Mouse (Mus musculus) midbrain, embryonic 10.5 days (tissue): ENCODE data around the gene Gapvd1. TPM values are rescaled to one million over a fixed set of nuclear protein-coding genes. Genes with fewer than 3 reads are reported as not detected.

Source experiments
- DNase-seq: peaks from one replicate; pipeline ENCODE4 v3.0.0-alpha.2; 2017; ENCODE audit warnings: low spot score
- H3K27ac ChIP-seq: fragments of 300-500 bp; sonication (generic); replicated peaks from 2 replicates; pipeline ENCODE4 v1.5.1; 2016; ENCODE audit warnings: mild to moderate bottlenecking
- H3K27me3 ChIP-seq: fragments of 300-500 bp; sonication (generic); 2 replicates; pipeline ENCODE4 v1.6.1; 2016; ENCODE audit warnings: low read depth, mild to moderate bottlenecking; ENCODE audit not compliant: poor library complexity, severe bottlenecking
- H3K36me3 ChIP-seq: fragments of 300-500 bp; sonication (generic); 2 replicates; pipeline ENCODE4 v1.6.1; 2016; ENCODE audit warnings: mild to moderate bottlenecking, moderate library complexity
- H3K4me1 ChIP-seq: fragments of 300-500 bp; sonication (generic); 2 replicates; pipeline ENCODE4 v1.6.1; 2016
- H3K4me3 ChIP-seq: fragments of 300-500 bp; sonication (generic); 2 replicates; pipeline ENCODE4 v1.5.1; 2016; ENCODE audit warnings: mild to moderate bottlenecking, moderate library complexity
- H3K9me3 ChIP-seq: fragments of 300-500 bp; sonication (generic); replicated peaks from 2 replicates; pipeline ENCODE4 v1.6.1; 2016; ENCODE audit warnings: mild to moderate bottlenecking
- WGBS: fragments of 180-500 bp; shearing (Covaris S2); methylation state at CpG from one replicate; pipeline ENCODE4 v1.1.7; 2016; 5-methylcytosine and 5-hydroxymethylcytosine counted together
- polyA plus RNA-seq: library from polyadenylated mRNA; unstranded; fragments of >200 nt; fragmentation: Nextera tagmentation; extraction: Ambion mirVana; gene quantifications from 2 replicates; pipeline ENCODE4 v1.2.1, GENCODE M21; 2016

Gapvd1 gene
- polyA plus RNA-seq, 1 experiment from 2014 or later: 87.0 TPM

DNA sequence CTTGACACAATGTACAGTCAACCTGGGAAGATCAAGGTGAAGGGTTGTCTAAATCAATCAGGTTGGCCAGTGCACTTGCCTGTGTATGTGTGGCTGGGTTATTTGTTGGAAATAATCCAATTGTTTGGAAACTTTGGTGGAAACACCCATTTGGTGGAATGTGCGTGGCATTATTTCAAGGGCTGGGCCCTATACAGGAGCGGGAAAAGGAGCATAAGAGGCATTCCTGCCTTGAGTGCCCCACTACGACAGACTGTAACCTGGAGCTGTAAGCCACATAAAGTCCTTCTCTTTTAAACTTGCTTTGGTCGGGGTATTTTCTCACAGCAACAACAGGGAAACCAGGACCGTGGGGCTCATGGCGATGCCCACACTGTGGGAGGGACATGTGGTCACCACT, 84.6 kb downstream of the Gapvd1 start:
- no peak for DNase-seq
- H3K27ac ChIP-seq: no peak overlapping the region
- no peak overlapping the region for H3K4me3 ChIP-seq
- WGBS: 83% methylated on average over 6 of the region's 6 CpGs
- H3K4me1 ChIP-seq: peaks cover 35% of the 10 kb centered on the region
- peaks cover 21% of the 10 kb centered on the region for H3K36me3 ChIP-seq
- no peaks in the 10 kb centered on the region for H3K9me3 ChIP-seq
- H3K27me3 ChIP-seq: peaks cover 28% of the 10 kb centered on the region

DNA sequence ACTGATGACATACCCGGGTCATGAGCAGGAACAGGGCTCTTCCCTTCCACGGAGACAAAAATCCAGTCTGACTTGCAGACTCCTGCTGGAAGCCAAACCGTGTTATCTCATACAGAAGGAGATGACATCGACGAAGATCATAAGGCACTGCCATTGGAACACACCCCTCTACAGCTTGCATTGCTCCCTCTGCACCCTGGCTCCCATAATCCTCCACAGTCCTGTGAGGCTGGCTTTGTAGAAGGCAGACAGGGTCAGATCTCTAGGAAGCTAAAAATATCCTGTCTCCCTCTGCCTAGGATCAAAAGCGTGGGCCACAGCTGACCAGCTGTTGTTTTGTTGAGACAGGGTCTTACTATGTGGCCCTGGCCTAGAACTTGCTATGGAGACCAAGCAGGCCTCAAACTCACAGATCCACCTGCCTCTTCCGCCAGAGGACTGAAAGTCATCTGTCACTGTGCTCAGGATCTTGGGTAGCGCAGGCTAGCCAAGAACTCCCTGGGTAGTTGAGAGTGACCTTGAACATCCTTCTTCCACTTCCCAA, 85.8 kb downstream of the Gapvd1 start:
- no peak for DNase-seq
- Histone ChIP-seq H3K4me1 (peaks cover 35% of the 10 kb centered on the region), H3K36me3 (peaks cover 10% of the 10 kb centered on the region), H3K27me3 (peaks cover 28% of the 10 kb centered on the region), H3K9me3 (no peaks in the 10 kb centered on the region), H3K27ac (no peak overlapping the region), H3K4me3 (no peak overlapping the region)
- 71% methylated on average over 8 of the region's 8 CpGs for WGBS

DNA sequence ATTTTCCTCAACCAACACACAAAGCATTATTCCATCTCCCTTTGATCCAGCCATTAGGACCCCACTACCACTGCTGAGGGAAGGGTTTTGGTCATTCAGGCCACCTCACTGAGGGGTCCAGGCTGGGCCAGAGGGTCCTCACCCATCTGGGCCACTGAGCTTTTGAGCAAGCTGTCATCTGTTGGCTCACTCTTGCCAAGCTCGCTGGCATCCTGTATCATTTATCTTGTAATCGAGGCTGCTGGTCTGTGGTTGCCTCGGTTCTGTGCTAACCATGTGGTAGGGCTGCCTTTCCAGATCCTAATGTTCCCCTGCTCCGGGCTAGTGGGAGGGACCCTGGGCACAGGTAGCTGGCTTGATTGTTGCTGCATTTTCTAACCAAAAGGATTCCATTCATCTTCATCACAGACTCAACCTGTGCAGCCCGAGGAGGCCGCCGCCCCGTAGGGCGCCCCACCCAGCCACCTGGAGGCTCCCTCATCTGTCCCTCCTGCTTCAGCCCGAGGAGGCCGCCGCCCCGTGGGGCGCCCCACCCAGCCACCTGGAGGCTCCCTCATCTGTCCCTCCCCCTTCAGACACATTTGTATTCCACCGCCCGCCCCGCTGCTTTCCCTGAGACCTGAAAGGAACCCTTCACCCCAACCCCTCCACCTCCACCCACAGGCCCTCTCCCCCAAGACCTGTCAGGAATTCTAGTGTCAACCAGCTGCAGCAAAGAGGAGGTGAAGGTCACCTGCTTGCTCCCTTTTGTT, 86.4 kb downstream of the Gapvd1 start:
- H3K27ac ChIP-seq: 0 out of 2 replicates have a peak overlapping the region, but pooled peaks have one; percentile 13
- H3K4me3 ChIP-seq: no peak overlapping the region
- H3K27me3 ChIP-seq: peaks cover 28% of the 10 kb centered on the region
- WGBS: 42% methylated on average over 17 of the region's 17 CpGs
- H3K9me3 ChIP-seq: no peaks in the 10 kb centered on the region
- H3K36me3 ChIP-seq: 0 out of 2 replicates have a peak, but pooled peaks cover 4% of the 10 kb centered on the region
- peaks cover 35% of the 10 kb centered on the region for H3K4me1 ChIP-seq
- DNase-seq: no peak

DNA sequence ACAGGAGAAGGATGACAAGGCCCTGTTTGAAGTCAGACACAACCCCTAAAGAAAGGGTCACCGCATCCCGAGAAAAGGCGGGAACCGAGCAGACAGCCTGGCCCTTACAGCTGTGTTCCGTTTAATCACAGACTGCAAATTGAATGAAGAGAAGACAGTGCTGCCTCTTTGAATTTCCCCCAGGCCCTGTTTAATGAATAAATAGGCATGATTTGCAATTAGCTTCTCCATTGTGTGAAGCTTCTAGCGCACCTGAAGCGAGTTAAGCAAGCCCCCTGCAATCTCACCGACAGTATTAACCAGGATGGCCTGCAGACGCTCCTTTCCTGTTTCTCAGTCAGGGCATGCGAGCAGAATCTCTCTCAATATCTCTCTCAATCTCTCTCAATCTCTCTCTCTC, 87.2 kb downstream of the Gapvd1 start:
- Histone ChIP-seq H3K4me1 (peaks cover 35% of the 10 kb centered on the region), H3K27ac (no peak overlapping the region), H3K36me3 (no peaks in the 10 kb centered on the region), H3K9me3 (no peaks in the 10 kb centered on the region), H3K27me3 (peaks cover 28% of the 10 kb centered on the region), H3K4me3 (no peak overlapping the region)
- no peak for DNase-seq
- WGBS: 28% methylated on average over 10 of the region's 10 CpGs

DNA sequence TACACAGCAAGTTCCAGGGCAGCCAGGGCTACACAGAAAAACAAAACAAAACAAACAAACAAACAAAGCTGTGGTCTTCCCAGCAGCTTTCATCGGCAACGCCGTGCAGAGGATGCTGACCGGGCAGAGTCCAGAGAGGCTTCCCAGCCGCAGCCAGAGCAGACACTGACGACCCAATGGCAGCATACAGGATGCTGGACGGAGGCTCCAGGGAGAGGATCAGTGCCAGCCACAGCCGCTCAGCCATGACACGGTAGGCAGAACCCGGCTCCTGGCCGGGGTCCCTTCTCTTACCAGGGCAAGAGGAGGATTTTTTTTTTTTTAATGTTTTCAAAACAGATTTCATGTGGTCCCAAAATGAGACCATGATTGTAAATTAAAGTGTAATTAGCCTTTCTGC, 107.6 kb downstream of the Gapvd1 start:
- 77% methylated on average over 11 of the region's 11 CpGs for WGBS
- no peaks in the 10 kb centered on the region for H3K9me3 ChIP-seq
- H3K4me3 ChIP-seq: no peak overlapping the region
- peaks cover 26% of the 10 kb centered on the region for H3K27me3 ChIP-seq
- no peak overlapping the region for H3K27ac ChIP-seq
- peaks cover 15% of the 10 kb centered on the region for H3K4me1 ChIP-seq
- no peak for DNase-seq
- no peaks in the 10 kb centered on the region for H3K36me3 ChIP-seq

DNA sequence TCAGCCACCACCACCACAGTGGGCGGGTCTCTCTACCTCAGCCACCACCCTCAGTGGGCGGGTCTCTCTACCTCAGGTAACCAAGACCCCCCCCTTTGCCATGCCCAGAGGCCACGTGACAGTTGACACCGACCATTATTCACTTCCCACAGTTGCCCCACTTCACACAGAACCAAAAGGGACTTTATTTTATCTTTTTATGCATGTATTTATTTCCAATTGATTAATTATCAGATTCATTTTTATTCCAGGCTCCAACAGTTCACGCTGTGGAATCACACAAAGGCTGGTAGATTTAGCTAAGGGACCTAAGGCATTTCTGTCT, 108.5 kb downstream of the Gapvd1 start:
- Histone ChIP-seq H3K27me3 (peaks cover 26% of the 10 kb centered on the region), H3K4me1 (peaks cover 15% of the 10 kb centered on the region), H3K36me3 (no peaks in the 10 kb centered on the region), H3K4me3 (peak overlapping the region; percentile 53), H3K27ac (no peak overlapping the region), H3K9me3 (no peaks in the 10 kb centered on the region)
- DNase-seq: no peak
- 11% methylated on average over 5 of the region's 5 CpGs for WGBS

DNA sequence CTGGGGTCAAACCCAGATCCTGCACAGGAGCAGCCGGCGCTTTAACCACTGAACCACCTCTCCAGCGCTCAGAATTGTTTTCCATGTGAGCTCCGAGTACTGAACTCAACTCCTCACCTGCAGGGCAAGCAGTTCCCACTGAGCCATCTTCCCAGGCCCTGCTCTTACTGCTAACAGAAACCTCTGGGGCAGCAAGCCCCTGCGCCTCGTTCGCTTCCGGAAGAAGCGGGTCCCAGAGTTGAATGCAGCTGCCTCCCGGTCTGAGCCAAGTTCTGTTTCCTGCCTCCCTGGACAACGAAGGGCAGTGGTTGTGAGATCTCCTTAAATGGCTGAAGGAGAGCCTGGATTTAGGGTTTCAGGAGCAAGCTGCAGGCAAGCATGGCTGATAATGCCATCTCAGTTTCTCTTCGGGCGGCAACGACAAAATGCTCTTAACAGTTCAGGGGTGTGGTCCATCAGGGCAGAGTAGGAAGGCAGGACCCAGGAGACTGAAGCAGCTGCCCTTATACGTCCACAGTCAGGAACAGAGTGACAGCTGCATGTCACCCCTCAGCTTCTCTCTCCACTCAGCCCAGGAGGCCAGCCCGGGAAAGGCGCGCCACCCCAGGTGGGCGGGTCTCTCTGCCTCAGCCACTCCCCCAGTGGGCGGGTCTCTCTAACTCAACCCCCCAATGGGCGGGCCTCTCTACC, 109.0 kb downstream of the Gapvd1 start:
- Histone ChIP-seq H3K27me3 (peaks cover 30% of the 10 kb centered on the region), H3K36me3 (no peaks in the 10 kb centered on the region), H3K27ac (no peak overlapping the region), H3K4me1 (peaks cover 15% of the 10 kb centered on the region), H3K4me3 (peak overlapping the region; percentile 53), H3K9me3 (no peaks in the 10 kb centered on the region)
- peak; percentile 75 for DNase-seq
- 12% methylated on average over 21 of the region's 21 CpGs for WGBS

DNA sequence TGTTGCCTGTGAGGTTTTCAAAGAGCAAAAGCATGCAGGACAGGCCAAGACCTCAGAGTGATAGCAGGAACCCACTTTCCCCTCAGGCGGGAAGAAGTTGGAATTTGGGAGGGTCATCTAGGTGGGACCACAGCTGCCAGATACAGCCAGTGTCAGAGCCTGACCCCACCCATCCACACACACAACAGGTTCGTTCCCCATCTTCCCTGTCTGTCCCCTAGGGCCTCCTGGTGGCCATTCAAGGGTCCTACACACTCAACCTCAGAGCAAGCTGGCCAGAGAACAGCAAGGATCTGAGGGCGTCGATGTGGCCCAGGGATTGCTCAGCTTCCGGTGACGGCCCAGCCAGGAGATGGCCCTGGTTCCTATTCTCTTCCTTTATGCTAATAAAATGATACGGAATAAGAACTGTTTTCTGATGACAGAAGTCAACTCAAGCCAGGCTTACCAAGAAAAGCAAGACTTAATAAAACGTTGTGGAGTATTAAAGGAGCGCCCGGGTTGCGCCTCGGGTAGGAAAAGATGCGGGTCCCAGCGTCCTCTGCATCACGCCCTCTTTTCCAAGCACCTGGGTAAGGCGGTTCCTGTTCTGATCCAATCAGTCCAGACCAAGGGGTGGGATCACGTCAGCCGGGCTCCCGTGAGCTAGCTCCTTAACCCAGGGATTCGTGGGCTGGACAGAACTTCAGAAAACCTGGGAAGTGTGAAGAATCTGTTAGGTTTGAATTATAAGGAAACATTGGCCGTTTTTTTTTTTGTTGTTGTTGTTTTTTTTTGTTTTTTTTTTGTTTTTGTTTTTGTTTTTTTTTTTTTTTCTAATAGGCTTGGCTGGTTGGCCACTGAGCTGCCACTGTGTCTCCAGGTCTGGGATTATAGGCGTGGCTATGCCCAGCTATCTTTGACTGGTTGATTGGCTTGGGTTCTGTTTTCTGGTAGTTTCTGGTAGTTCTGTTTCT, 110.2 kb downstream of the Gapvd1 start:
- H3K27me3 ChIP-seq: peaks cover 31% of the 10 kb centered on the region
- peak; percentile 51 for DNase-seq
- H3K27ac ChIP-seq: no peak overlapping the region
- H3K36me3 ChIP-seq: no peaks in the 10 kb centered on the region
- H3K4me3 ChIP-seq: no peak overlapping the region
- H3K4me1 ChIP-seq: peaks cover 15% of the 10 kb centered on the region
- H3K9me3 ChIP-seq: no peaks in the 10 kb centered on the region
- 25% methylated on average over 22 of the region's 22 CpGs for WGBS

DNA sequence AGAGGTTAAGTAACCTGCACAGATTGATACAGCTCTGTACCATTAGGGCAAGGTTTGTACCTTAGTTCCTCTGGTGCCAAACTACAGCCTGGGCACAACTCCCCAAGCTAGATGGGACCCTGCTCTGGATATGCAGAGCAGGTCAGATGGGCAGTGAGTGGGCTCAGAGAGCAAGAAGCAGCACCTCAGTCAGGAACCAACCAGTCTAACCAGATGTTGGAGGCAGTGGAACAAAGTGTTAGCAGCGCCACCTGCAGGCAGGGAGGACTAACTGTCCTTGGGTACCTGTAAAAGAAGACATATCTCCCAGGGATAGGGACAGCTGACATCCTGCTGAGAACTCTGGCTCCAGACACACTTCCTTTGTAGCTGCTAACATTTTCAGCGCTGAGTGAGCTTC, 112.7 kb downstream of the Gapvd1 start:
- 31% methylated on average over 2 of the region's 2 CpGs for WGBS
- Histone ChIP-seq H3K4me3 (no peak overlapping the region), H3K27ac (no peak overlapping the region), H3K4me1 (peaks cover 29% of the 10 kb centered on the region), H3K9me3 (no peaks in the 10 kb centered on the region), H3K36me3 (no peaks in the 10 kb centered on the region), H3K27me3 (peaks cover 46% of the 10 kb centered on the region)
- peak; percentile 46 for DNase-seq

DNA sequence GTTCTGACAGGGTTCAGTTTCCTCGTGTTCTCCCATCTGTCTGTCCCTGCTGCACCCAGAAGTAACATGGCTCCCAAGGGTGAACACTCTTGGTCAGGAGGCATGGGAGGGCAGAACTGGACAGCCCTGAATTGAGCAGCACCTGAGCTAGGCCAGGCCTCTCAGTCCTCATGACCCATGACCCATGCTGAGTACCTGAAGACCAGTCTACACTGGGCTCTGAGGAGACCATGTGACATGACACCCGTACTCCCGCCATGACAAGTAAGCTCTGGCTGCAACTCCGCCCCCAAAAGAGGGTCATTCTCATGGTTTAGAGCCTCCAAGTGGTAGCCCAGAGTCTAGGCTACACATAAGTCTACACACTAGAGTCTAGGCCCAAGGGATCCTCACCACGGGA, 115.3 kb downstream of the Gapvd1 start:
- WGBS: 77% methylated on average over 5 of the region's 5 CpGs
- Histone ChIP-seq H3K27me3 (peaks cover 30% of the 10 kb centered on the region), H3K4me3 (no peak overlapping the region), H3K36me3 (no peaks in the 10 kb centered on the region), H3K27ac (no peak overlapping the region), H3K4me1 (peaks cover 27% of the 10 kb centered on the region), H3K9me3 (no peaks in the 10 kb centered on the region)
- no peak for DNase-seq

DNA sequence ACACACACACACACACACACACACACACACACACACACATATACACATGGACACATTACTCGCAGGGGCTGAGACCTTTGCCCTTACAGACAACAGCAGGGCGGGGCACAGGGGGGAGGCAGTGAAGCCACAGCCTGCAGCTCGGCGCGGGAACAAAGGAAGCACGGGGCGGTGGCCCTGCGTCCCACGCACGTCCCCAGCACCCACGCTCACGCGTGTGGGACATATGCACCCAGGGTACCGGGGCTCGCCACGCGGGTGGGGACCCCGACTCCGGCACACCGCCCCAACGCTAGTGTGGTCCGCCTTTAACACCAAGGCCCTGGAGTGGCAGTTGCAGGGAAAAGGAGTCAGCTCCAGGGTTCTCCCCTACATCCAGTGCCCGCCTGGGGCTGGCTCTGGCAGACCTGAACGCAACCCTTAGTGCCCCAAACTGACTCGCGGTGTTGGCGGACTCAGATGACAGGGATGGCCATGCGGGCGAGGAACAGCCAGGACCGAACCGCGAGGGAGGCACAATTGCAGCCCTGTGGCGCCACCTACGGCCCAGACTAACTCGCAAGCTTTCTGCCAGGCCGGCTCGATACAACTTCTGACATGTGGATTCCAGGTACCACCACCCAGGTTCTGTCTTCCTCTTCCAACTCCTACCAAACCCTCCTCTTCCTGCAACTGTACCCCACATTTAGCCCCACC, 115.9 kb downstream of the Gapvd1 start:
- H3K4me1 ChIP-seq: peaks cover 31% of the 10 kb centered on the region
- no peaks in the 10 kb centered on the region for H3K9me3 ChIP-seq
- H3K27ac ChIP-seq: peak overlapping the region; percentile 84
- no peaks in the 10 kb centered on the region for H3K36me3 ChIP-seq
- DNase-seq: peak; percentile 86
- 20% methylated on average over 37 of the region's 37 CpGs for WGBS
- H3K27me3 ChIP-seq: peaks cover 25% of the 10 kb centered on the region
- H3K4me3 ChIP-seq: peak overlapping the region; percentile 57
